Mouse (Mus musculus) kidney, postnatal 4 days (tissue): Measurements from ENCODE around the gene Gm4141.
"Not testable (repeated sequence)": the region's sequence is repeated elsewhere in the genome, so short reads cannot be mapped to it uniquely, and the experiment has no call there.

Experiments used
- DNase-seq, 2 experiments: peaks; one replicate each; pipeline ENCODE4 v3.0.0; 2021; ENCODE audit warnings: mixed read lengths in 2 of 2

Gm4141 gene

GRCm38 (mm10) chr7:20576141-20576540 lies at the start of gene Gm4141:
Gene Gm4141, minus strand, starts transcription at chr7:20576241.
- not testable (repeated sequence) for DNase-seq

DNA sequence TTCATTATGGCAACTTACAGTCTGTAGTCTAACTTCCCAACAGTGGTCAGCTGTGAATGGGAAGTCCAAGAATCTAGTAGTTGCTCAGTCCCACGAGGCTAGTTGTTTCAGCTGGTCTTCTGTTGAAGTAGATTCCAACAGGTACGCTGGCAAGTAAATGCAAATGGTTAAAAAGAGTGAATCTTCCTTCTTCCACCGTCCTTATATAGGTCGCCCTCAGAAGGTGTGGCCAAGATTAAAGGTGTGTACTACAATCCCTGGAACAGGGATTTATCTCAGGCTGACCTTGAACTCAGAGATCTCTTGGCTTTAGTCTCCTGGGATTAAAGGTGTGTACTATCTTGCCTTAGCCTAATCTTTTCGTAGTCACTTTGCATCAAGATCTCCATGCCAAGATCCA lies 22.9 kb upstream of the Gm4141 start, which contains the start of gene Gm4513:
Gene Gm4513, minus strand, starts transcription at position 101 of the 400 bp plus-strand sequence.
- DNase-seq = not testable (repeated sequence)

- not testable (repeated sequence) for DNase-seq
These were observed 30.4 kb downstream of the Gm4141 start, which contains the start of gene Gm5726 for GRCm38 (mm10) chr7:20545657-20546056. Gene Gm5726, minus strand, starts transcription at chr7:20545757.

- DNase-seq = not testable (repeated sequence)
These were observed 42.5 kb downstream of the Gm4141 start, which contains the start of gene Vmn1r104 for GRCm38 (mm10) chr7:20533537-20533936. Gene Vmn1r104, plus strand, starts transcription at chr7:20533837.
